Mouse (Mus musculus) bone marrow, adult 2 months (tissue): ENCODE results near the gene Brip1. TPM values are rescaled to one million over a fixed set of nuclear protein-coding genes. Genes with fewer than 3 reads are reported as not detected.

ENCODE experiments used
- H3K27ac ChIP-seq: fragments of 200-500 bp; 2 replicates; pipeline ENCODE4 v1.5.1; 2012; ENCODE audit warnings: low read depth, mild to moderate bottlenecking, control low read depth, inconsistent platforms, low read length; ENCODE audit not compliant: control insufficient read depth, poor library complexity, insufficient read depth
- H3K4me1 ChIP-seq: fragments of 200-500 bp; 2 replicates; pipeline ENCODE4 v1.6.1; 2011; ENCODE audit warnings: low read length; ENCODE audit not compliant: control insufficient read depth, insufficient read depth
- H3K4me3 ChIP-seq: fragments of 200-500 bp; replicated peaks from 2 replicates; pipeline ENCODE3; 2011; ENCODE audit warnings: mild to moderate bottlenecking, low read depth, low read length, control low read depth; ENCODE audit not compliant: control insufficient read depth
- CTCF ChIP-seq: fragments of 200-500 bp; IDR thresholded peaks from 2 replicates; pipeline ENCODE4 v1.5.1; 2011; ENCODE audit warnings: low read length, control low read depth; ENCODE audit not compliant: control insufficient read depth, insufficient read depth
- POLR2A ChIP-seq: fragments of 200-500 bp; IDR thresholded peaks from 2 replicates; pipeline ENCODE4 v1.6.1; 2011; ENCODE audit warnings: low read depth, mild to moderate bottlenecking, control low read depth, low read length, borderline replicate concordance; ENCODE audit not compliant: control insufficient read depth
- WGBS: fragments of 180-500 bp; shearing (Covaris S2); methylation state at CpG from one replicate; pipeline ENCODE4 v1.1.7; 2018; 5-methylcytosine and 5-hydroxymethylcytosine counted together
- polyA plus RNA-seq: library from polyadenylated mRNA; stranded (reverse); fragments of >200 nt; gene quantifications from 2 replicates; pipeline ENCODE4 v1.2.4, GENCODE M21; 2011; ENCODE audit warnings: low replicate concordance; ENCODE audit not compliant: missing spikeins, insufficient read depth, insufficient read length

Brip1 gene
- polyA plus RNA-seq, 1 experiment: 6.6 TPM

GRCm38 (mm10) chr11:86059123-86059522 lies 141.9 kb downstream of the Brip1 start:
- WGBS: 82% methylated on average over 4 of the region's 4 CpGs
- TF ChIP-seq CTCF (no peak), POLR2A (no peak)
- no peak overlapping the region for H3K27ac ChIP-seq
- H3K4me1 ChIP-seq: no peaks in the 10 kb centered on the region
- H3K4me3 ChIP-seq: no peak overlapping the region

- 78% methylated on average over 7 of the region's 7 CpGs for WGBS
- TF ChIP-seq CTCF: no peak
- no peak for TF ChIP-seq POLR2A
- Histone ChIP-seq H3K27ac (no peak overlapping the region), H3K4me1 (no peaks in the 10 kb centered on the region), H3K4me3 (no peak overlapping the region)
Observed at GRCm38 (mm10) chr11:86055806-86056205, 145.2 kb downstream of the Brip1 start.

- no peak for TF ChIP-seq POLR2A
- no peak for TF ChIP-seq CTCF
- WGBS: 78% methylated on average over 6 of the region's 6 CpGs
Observed at GRCm38 (mm10) chr11:86051383-86051782, 149.6 kb downstream of the Brip1 start.

GRCm38 (mm10) chr11:86050430-86051280 lies 150.3 kb downstream of the Brip1 start:
- H3K4me3 ChIP-seq: no peak overlapping the region
- H3K27ac ChIP-seq: no peak overlapping the region
- TF ChIP-seq CTCF (no peak), POLR2A (no peak)
- no peaks in the 10 kb centered on the region for H3K4me1 ChIP-seq
- 75% methylated on average over 8 of the region's 8 CpGs for WGBS

More at GRCm38 (mm10) chr11:86051383-86051782, 149.6 kb downstream of the Brip1 start:
- Histone ChIP-seq H3K27ac (no peak overlapping the region), H3K4me3 (no peak overlapping the region), H3K4me1 (no peaks in the 10 kb centered on the region)

- TF ChIP-seq CTCF (no peak), POLR2A (no peak)
- WGBS: 64% methylated on average over 5 of the region's 5 CpGs
Observed at GRCm38 (mm10) chr11:86039994-86040393, 161.0 kb downstream of the Brip1 start.

GRCm38 (mm10) chr11:86039355-86039754 lies 161.6 kb downstream of the Brip1 start:
- Histone ChIP-seq H3K27ac (no peak overlapping the region), H3K4me1 (no peaks in the 10 kb centered on the region), H3K4me3 (no peak overlapping the region)
- TF ChIP-seq CTCF: no peak
- no peak for TF ChIP-seq POLR2A
- 89% methylated on average over 8 of the region's 8 CpGs for WGBS

More at GRCm38 (mm10) chr11:86039994-86040393, 161.0 kb downstream of the Brip1 start:
- H3K27ac ChIP-seq: no peak overlapping the region
- no peak overlapping the region for H3K4me3 ChIP-seq
- H3K4me1 ChIP-seq: no peaks in the 10 kb centered on the region

- H3K4me1 ChIP-seq: no peaks in the 10 kb centered on the region
- no peak overlapping the region for H3K4me3 ChIP-seq
- 83% methylated on average over 13 of the region's 13 CpGs for WGBS
- no peak for TF ChIP-seq CTCF
- no peak for TF ChIP-seq POLR2A
- H3K27ac ChIP-seq: no peak overlapping the region
Observed at GRCm38 (mm10) chr11:86038701-86039100, 162.3 kb downstream of the Brip1 start.

- Histone ChIP-seq H3K27ac (no peak overlapping the region), H3K4me1 (no peaks in the 10 kb centered on the region), H3K4me3 (no peak overlapping the region)
- TF ChIP-seq POLR2A (no peak), CTCF (no peak)
- WGBS: 43% methylated on average over 4 of the region's 4 CpGs
Observed at GRCm38 (mm10) chr11:86032910-86033309, 168.1 kb downstream of the Brip1 start.

- H3K27ac ChIP-seq: no peak overlapping the region
- WGBS: 87% methylated on average over 5 of the region's 5 CpGs
- no peaks in the 10 kb centered on the region for H3K4me1 ChIP-seq
- TF ChIP-seq POLR2A (no peak), CTCF (no peak)
- no peak overlapping the region for H3K4me3 ChIP-seq
Observed at GRCm38 (mm10) chr11:86028034-86028433, 173.0 kb downstream of the Brip1 start.
